Mouse (Mus musculus) lung, postnatal 0 days (tissue): Measurements from ENCODE around the gene Ddit4l. TPM values are rescaled to one million over a fixed set of nuclear protein-coding genes. Genes with fewer than 3 reads are reported as not detected.
"Not testable (repeated sequence)": the region's sequence is repeated elsewhere in the genome, so short reads cannot be mapped to it uniquely, and the experiment has no call there.

Source experiments
- ATAC-seq: fragments of 200-750 bp; cut with Nextera tagmentation; 2 replicates; pipeline ENCODE4 v1.8.0; 2017; ENCODE audit warnings: moderate library complexity
- DNase-seq: peaks from one replicate; pipeline ENCODE4 v3.0.0-alpha.2; 2016; ENCODE audit warnings: low spot score
- H3K27ac ChIP-seq: fragments of 300-500 bp; sonication (generic); 2 replicates; pipeline ENCODE4 v1.5.1; 2014; ENCODE audit warnings: antibody characterized with exemption, mild to moderate bottlenecking, low read length, mixed read lengths
- H3K27me3 ChIP-seq: fragments of 300-500 bp; sonication (generic); replicated peaks from 2 replicates; pipeline ENCODE4 v1.6.1; 2014; ENCODE audit warnings: low read length, mixed read lengths; ENCODE audit not compliant: insufficient read depth
- H3K36me3 ChIP-seq: fragments of 300-500 bp; sonication (generic); 2 replicates; pipeline ENCODE4 v1.6.1; 2014; ENCODE audit warnings: low read length, mixed read lengths; ENCODE audit not compliant: insufficient read depth
- H3K4me1 ChIP-seq: fragments of 300-500 bp; sonication (generic); 2 replicates; pipeline ENCODE4 v1.6.1; 2014; ENCODE audit warnings: antibody characterized with exemption, low read depth, low read length, mixed read lengths; ENCODE audit not compliant: insufficient read depth
- H3K4me2 ChIP-seq: fragments of 300-500 bp; sonication (generic); replicated peaks from 2 replicates; pipeline ENCODE4 v1.6.1; 2014; ENCODE audit warnings: low read depth, mild to moderate bottlenecking, low read length, moderate library complexity, mixed read lengths
- H3K4me3 ChIP-seq: fragments of 300-500 bp; sonication (generic); 2 replicates; pipeline ENCODE4 v1.5.1; 2014; ENCODE audit warnings: low read depth, low read length
- H3K9ac ChIP-seq: fragments of 300-500 bp; sonication (generic); replicated peaks from 2 replicates; pipeline ENCODE4 v1.6.1; 2014; ENCODE audit warnings: low read depth, mild to moderate bottlenecking
- H3K9me3 ChIP-seq: fragments of 300-500 bp; sonication (generic); 2 replicates; pipeline ENCODE4 v1.6.1; 2016; ENCODE audit warnings: low read length, mixed read lengths
- CTCF ChIP-seq: IDR thresholded peaks from 2 replicates; pipeline ENCODE4 v1.5.1; 2016; ENCODE audit warnings: antibody characterized with exemption, mild to moderate bottlenecking
- EP300 ChIP-seq: IDR thresholded peaks from 2 replicates; pipeline ENCODE4 v1.6.1; 2016; ENCODE audit warnings: antibody characterized with exemption, mild to moderate bottlenecking, control low read depth
- WGBS: fragments of 180-500 bp; shearing (Covaris S2); extraction: QIAGEN DNeasy Blood & Tissue Kit; methylation state at CpG from one replicate; pipeline ENCODE4 v1.1.7; 2014; 5-methylcytosine and 5-hydroxymethylcytosine counted together
- polyA plus RNA-seq: library from polyadenylated mRNA; unstranded; fragments of >200 nt; fragmentation: Nextera tagmentation; extraction: Ambion mirVana; gene quantifications from 2 replicates; pipeline ENCODE4 v1.2.1, GENCODE M21; 2015

The Ddit4l gene
- polyA plus RNA-seq, result 4.5 and 5.3 TPM in 2 replicates

DNA sequence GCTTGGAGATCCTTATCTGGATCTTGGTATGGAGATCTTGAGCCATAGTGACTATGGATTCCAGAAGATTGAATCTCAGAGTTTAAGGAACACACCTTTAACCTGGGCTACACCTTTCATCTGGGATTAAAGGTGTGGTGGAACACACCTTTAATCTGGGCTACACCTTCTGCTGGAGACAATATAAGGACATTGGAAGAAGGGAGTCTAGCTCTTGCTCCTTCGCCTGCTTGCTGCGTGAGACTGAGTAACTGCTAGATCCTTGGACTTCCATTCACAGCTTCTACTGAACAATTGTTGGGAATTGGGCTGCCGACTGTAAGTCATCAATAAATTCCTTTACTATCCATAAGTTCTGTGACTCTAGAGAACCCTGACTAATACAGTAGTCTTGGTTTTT is at the start of gene Ddit4l:
Gene Ddit4l (plus strand): TSS at position 301 of the 400 bp plus-strand sequence.
- not testable (repeated sequence) for H3K27ac ChIP-seq, H3K9ac ChIP-seq, H3K4me3 ChIP-seq, H3K36me3 ChIP-seq, ATAC-seq, H3K27me3 ChIP-seq, H3K9me3 ChIP-seq, H3K4me2 ChIP-seq, DNase-seq, H3K4me1 ChIP-seq
- WGBS, result 92% methylated on average over 3 of the region's 3 CpGs

DNA sequence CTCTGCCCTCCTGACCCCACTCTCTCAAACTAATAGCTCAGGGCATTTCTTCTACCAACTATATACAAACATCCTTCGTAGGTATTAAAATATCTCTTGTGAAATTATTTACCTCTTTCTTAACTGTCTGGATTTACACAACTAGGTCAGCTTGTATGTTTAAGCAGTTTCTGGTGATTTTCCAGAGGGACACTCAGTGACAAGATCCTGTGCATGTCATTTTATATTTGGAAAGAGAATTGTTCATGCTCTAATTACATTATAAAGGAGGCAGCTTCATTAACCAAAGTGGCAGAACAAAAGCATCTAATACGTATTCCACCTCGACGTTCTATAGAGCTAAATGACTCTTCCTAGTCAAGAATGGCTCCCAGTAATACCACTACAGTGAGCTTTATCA is 45.3 kb upstream of the Ddit4l start:
- 78% methylated on average over 4 of the region's 4 CpGs for WGBS
- no peak for TF ChIP-seq CTCF
- TF ChIP-seq EP300, result no peak
- Histone ChIP-seq H3K9ac (no peak overlapping the region), H3K4me2 (no peak overlapping the region), H3K27ac (no peak overlapping the region), H3K9me3 (no peaks in the 10 kb centered on the region), H3K36me3 (no peaks in the 10 kb centered on the region), H3K27me3 (no peaks in the 10 kb centered on the region), H3K4me1 (no peaks in the 10 kb centered on the region), H3K4me3 (no peak overlapping the region)
- no peak for ATAC-seq
- no peak for DNase-seq

DNA sequence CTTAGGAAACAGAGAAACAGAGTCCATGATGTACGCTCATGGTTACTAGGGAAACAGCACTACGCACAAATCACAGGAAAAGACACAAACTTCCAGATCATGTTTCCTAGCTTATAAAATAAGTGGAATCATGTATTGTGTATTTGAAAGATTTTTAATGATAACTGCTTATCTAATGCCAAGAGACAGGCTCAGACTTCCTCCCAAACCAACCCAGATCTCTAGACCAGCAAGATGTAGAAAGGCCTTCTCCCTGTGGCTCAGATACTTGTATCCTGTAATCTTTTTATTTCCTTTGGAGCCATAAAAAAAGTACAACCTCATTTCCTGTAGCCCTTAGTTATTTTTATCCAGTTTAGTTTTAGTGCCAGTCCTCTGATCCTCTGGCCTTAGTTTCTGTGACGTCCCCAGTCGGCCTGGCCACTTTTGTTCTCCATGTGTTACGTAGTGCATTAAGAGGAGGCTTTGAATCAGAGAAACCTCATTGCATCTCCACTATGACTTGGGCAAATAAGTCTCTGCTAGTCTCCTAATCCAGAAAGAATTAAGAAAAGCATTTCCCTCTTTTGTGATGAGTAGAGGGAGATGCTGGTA is 34.9 kb upstream of the Ddit4l start:
- WGBS, result 62% methylated on average over 5 of the region's 5 CpGs
- ATAC-seq (no peak), DNase-seq (no peak)
- H3K27ac ChIP-seq, result no peak overlapping the region
- H3K4me3 ChIP-seq, result no peak overlapping the region
- H3K4me1 ChIP-seq, result no peaks in the 10 kb centered on the region
- H3K36me3 ChIP-seq, result no peaks in the 10 kb centered on the region
- no peaks in the 10 kb centered on the region for H3K9me3 ChIP-seq
- H3K4me2 ChIP-seq, result no peak overlapping the region
- no peak overlapping the region for H3K9ac ChIP-seq
- no peaks in the 10 kb centered on the region for H3K27me3 ChIP-seq
- TF ChIP-seq EP300 (no peak), CTCF (no peak)

DNA sequence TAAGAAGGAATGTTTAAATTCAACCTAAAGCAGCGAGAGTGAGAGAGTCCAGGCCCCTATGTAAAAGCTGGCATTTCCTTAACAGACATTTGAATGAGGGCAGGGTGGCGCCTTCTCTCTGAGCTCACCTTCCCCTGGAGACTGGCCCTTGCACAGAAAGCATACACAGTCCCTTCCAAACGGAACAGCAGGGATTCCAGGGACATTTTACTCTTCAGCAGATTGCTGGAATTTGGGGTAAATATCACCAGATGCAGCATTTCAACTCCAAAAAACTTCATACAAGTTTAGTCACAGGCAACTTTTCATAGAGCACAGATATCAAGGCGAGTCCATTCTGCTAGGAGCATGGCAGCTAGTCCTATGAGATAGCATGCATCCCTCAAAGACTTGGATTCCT is 31.6 kb upstream of the Ddit4l start:
- Histone ChIP-seq H3K9me3 (no peaks in the 10 kb centered on the region), H3K27me3 (no peaks in the 10 kb centered on the region), H3K9ac (no peak overlapping the region), H3K27ac (no peak overlapping the region), H3K36me3 (no peaks in the 10 kb centered on the region), H3K4me2 (no peak overlapping the region), H3K4me1 (no peaks in the 10 kb centered on the region), H3K4me3 (no peak overlapping the region)
- ATAC-seq (no peak), DNase-seq (no peak)
- TF ChIP-seq EP300, result no peak
- TF ChIP-seq CTCF, result no peak
- 75% methylated on average over 4 of the region's 4 CpGs for WGBS

DNA sequence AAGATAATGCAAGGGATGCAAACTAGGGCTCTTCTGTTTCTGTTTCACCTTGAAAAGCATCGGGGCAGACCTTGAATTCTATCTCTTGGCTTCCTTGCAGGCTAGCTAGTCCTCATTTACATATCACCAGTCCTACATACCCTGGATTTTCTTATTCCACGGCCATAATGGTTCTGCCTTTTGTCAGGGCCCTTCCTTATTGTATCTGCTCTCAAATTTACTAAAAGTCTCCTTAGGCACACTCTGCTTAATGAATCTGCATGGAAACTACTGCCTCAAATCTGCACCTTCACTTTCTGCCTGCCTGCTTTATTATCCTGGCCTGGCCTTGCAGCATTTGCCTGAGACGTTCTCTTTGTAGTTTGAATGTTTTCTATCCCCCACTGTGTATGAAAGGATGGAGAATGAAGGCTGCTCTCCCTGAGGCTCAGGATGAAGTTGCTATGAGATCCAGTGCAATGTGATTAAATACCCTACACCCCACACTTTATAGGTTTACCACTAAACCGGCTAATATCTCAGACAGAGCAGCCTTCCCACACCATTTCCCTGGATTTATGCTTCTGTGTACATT is 27.0 kb upstream of the Ddit4l start:
- Histone ChIP-seq H3K4me3 (no peak overlapping the region), H3K9me3 (no peaks in the 10 kb centered on the region), H3K9ac (no peak overlapping the region), H3K27ac (no peak overlapping the region), H3K4me1 (no peaks in the 10 kb centered on the region), H3K4me2 (no peak overlapping the region), H3K36me3 (no peaks in the 10 kb centered on the region), H3K27me3 (no peaks in the 10 kb centered on the region)
- TF ChIP-seq CTCF (no peak), EP300 (no peak)
- WGBS, result 63% methylated on average over 4 of the region's 4 CpGs
- DNase-seq, result no peak
- no peak for ATAC-seq

DNA sequence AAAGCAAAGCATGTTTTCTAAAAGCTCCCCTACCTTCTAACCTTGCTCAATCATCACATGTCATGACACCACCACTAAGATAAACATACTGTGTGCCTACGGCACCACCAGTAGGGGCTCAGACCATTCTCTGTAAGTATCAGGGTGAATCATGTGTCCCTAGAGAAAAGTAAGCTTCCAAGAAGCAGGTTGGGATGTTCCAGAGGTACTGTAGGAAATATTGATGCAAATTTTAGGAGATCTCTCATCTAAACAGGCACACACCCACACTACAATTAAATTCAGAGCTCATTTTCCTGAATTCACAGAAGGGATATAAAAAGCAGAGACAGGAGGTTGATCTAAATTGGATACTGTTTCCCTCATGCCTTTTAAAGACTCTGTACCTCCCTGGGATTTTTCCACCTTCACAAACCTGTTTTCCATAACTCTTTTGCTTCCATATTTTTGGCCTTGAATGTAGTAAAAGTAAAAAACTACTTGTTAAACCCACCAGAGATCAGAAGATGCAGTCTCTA is 12.4 kb upstream of the Ddit4l start:
- no peak overlapping the region for H3K27ac ChIP-seq
- no peak for DNase-seq
- WGBS, result 37% methylated on average over 1 of the region's 1 CpGs
- no peak overlapping the region for H3K4me3 ChIP-seq
- no peaks in the 10 kb centered on the region for H3K4me1 ChIP-seq
- H3K36me3 ChIP-seq, result no peaks in the 10 kb centered on the region
- H3K27me3 ChIP-seq, result no peaks in the 10 kb centered on the region
- no peak overlapping the region for H3K4me2 ChIP-seq
- H3K9me3 ChIP-seq, result no peaks in the 10 kb centered on the region
- ATAC-seq, result no peak
- H3K9ac ChIP-seq, result no peak overlapping the region
- TF ChIP-seq CTCF (no peak), EP300 (no peak)
